Mouse (Mus musculus): ENCODE measurements around the gene Olfr44. TPM values are rescaled to one million over a fixed set of nuclear protein-coding genes. Genes with fewer than 3 reads are reported as not detected.

The Olfr44 gene
- polyA plus RNA-seq (2012; rRNA removed): not detected in 2 replicates

- Histone ChIP-seq H3K27me3 (ENCODE audit: control insufficient read depth, insufficient read depth, low read length) (no peaks in the 10 kb centered on the region), H3K36me3 (ENCODE audit: control insufficient read depth, insufficient read depth, low read length) (no peaks in the 10 kb centered on the region), H3K27ac (ENCODE audit: insufficient read depth, low read depth, low read length) (no peak within 1 kb of the TSS), H3K4me3 (ENCODE audit: low read depth, low read length) (no peak within 1 kb of the TSS), H3K4me1 (ENCODE audit: control insufficient read depth, insufficient read depth, insufficient read length, low read length) (no peaks in the 10 kb centered on the region)
- WGBS: 88% methylated on average over 2 of the region's 2 CpGs
- no peak for TF ChIP-seq CTCF (IDR thresholded peaks at IDR 0.05; ENCODE audit: extremely low read depth, insufficient read length, insufficient replicate concordance, low read depth, low read length)
- TF ChIP-seq POLR2A (IDR thresholded peaks at IDR 0.05; ENCODE audit: low read depth, low read length): no peak
Observed at GRCm38 (mm10) chr9:39493895-39494294, at the start of gene Olfr44. Olfr44 (minus strand) TSS chr9:39493995.

- no peaks in the 10 kb centered on the region for H3K36me3 ChIP-seq (ENCODE audit: control insufficient read depth, insufficient read depth, low read length)
- H3K27me3 ChIP-seq (ENCODE audit: control insufficient read depth, insufficient read depth, low read length): no peaks in the 10 kb centered on the region
- 93% methylated on average over 1 of the region's 1 CpGs for WGBS
- no peak overlapping the region for H3K27ac ChIP-seq (ENCODE audit: insufficient read depth, low read depth, low read length)
- no peak overlapping the region for H3K4me3 ChIP-seq (ENCODE audit: low read depth, low read length)
- no peak for TF ChIP-seq CTCF (IDR thresholded peaks at IDR 0.05; ENCODE audit: extremely low read depth, insufficient read length, insufficient replicate concordance, low read depth, low read length)
- no peak for TF ChIP-seq POLR2A (IDR thresholded peaks at IDR 0.05; ENCODE audit: low read depth, low read length)
- H3K4me1 ChIP-seq (ENCODE audit: control insufficient read depth, insufficient read depth, insufficient read length, low read length): no peaks in the 10 kb centered on the region
Observed at GRCm38 (mm10) chr9:39523616-39524285, 30.0 kb upstream of the Olfr44 start.

DNA sequence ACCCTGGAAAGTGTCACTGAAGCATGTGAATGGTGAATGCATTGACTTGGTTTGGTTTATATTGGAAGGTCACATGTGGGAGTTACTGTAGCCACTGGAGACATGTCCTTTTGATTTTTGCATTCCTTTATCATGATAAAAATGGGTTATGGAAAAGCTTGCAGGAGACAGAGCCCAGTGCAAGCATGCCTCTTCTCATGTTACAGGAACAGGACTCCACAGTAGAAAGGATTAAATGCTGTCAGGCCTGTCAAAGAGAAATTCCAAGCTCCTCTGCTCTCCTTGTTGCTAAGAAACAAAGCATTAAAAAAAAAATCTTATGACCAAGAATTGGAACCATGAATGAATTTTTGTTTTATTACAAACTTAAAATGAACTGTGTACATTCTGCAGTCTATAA, 24.8 kb upstream of the Olfr44 start:
- H3K27ac ChIP-seq (ENCODE audit: insufficient read depth, low read depth, low read length): no peak overlapping the region
- H3K4me1 ChIP-seq (ENCODE audit: control insufficient read depth, insufficient read depth, insufficient read length, low read length): no peaks in the 10 kb centered on the region
- H3K4me3 ChIP-seq (ENCODE audit: low read depth, low read length): no peak overlapping the region
- H3K36me3 ChIP-seq (ENCODE audit: control insufficient read depth, insufficient read depth, low read length): no peaks in the 10 kb centered on the region
- no peak for TF ChIP-seq CTCF (IDR thresholded peaks at IDR 0.05; ENCODE audit: extremely low read depth, insufficient read length, insufficient replicate concordance, low read depth, low read length)
- H3K27me3 ChIP-seq (ENCODE audit: control insufficient read depth, insufficient read depth, low read length): no peaks in the 10 kb centered on the region

- WGBS: 51% methylated on average over 3 of the region's 3 CpGs
- Histone ChIP-seq H3K27me3 (ENCODE audit: control insufficient read depth, insufficient read depth, low read length) (no peaks in the 10 kb centered on the region), H3K4me3 (ENCODE audit: low read depth, low read length) (no peak within 1 kb of the TSS), H3K4me1 (ENCODE audit: control insufficient read depth, insufficient read depth, insufficient read length, low read length) (no peaks in the 10 kb centered on the region), H3K27ac (ENCODE audit: insufficient read depth, low read depth, low read length) (no peak within 1 kb of the TSS), H3K36me3 (ENCODE audit: control insufficient read depth, insufficient read depth, low read length) (no peaks in the 10 kb centered on the region)
- no peak for TF ChIP-seq POLR2A (IDR thresholded peaks at IDR 0.05; ENCODE audit: low read depth, low read length)
Observed at GRCm38 (mm10) chr9:39515531-39515930, 21.7 kb upstream of the Olfr44 start, which contains the start of gene Olfr957. Olfr957 (minus strand) TSS chr9:39515809.

GRCm38 (mm10) chr9:39509412-39509811, 15.6 kb upstream of the Olfr44 start:
- Histone ChIP-seq H3K27me3 (ENCODE audit: control insufficient read depth, insufficient read depth, low read length) (no peaks in the 10 kb centered on the region), H3K27ac (ENCODE audit: insufficient read depth, low read depth, low read length) (no peak overlapping the region), H3K36me3 (ENCODE audit: control insufficient read depth, insufficient read depth, low read length) (no peaks in the 10 kb centered on the region), H3K4me1 (ENCODE audit: control insufficient read depth, insufficient read depth, insufficient read length, low read length) (no peaks in the 10 kb centered on the region), H3K4me3 (ENCODE audit: low read depth, low read length) (no peak overlapping the region)
- WGBS: 83% methylated on average over 9 of the region's 9 CpGs
- no peak for TF ChIP-seq CTCF (IDR thresholded peaks at IDR 0.05; ENCODE audit: extremely low read depth, insufficient read length, insufficient replicate concordance, low read depth, low read length)
- TF ChIP-seq POLR2A (IDR thresholded peaks at IDR 0.05; ENCODE audit: low read depth, low read length): no peak

DNA sequence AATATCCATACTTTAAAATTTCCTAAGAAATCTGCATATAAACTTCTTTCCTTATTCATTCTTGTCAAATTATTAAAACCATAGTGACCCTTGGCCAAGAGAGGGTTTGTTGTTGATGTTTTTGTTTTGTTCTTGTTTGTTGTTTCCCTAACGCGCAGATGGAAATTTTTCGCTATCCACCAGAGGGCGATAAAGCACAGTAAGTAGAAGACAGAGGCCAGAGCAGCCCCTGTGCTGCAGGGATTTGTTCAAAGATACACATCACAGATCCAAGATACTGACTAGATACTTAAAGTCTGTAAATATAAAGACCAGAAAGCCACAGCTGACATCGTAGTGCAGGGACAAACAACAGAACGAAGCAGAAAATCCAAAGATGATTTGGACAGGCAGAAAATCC, 15.2 kb upstream of the Olfr44 start:
- TF ChIP-seq POLR2A (IDR thresholded peaks at IDR 0.05; ENCODE audit: low read depth, low read length) (no peak), CTCF (IDR thresholded peaks at IDR 0.05; ENCODE audit: extremely low read depth, insufficient read length, insufficient replicate concordance, low read depth, low read length) (no peak)
- 9% methylated on average over 6 of the region's 6 CpGs for WGBS
- H3K4me3 ChIP-seq (ENCODE audit: low read depth, low read length): no peak overlapping the region
- no peaks in the 10 kb centered on the region for H3K36me3 ChIP-seq (ENCODE audit: control insufficient read depth, insufficient read depth, low read length)
- H3K27ac ChIP-seq (ENCODE audit: insufficient read depth, low read depth, low read length): no peak overlapping the region
- H3K4me1 ChIP-seq (ENCODE audit: control insufficient read depth, insufficient read depth, insufficient read length, low read length): no peaks in the 10 kb centered on the region
- no peaks in the 10 kb centered on the region for H3K27me3 ChIP-seq (ENCODE audit: control insufficient read depth, insufficient read depth, low read length)

- Histone ChIP-seq H3K27ac (ENCODE audit: insufficient read depth, low read depth, low read length) (no peak within 1 kb of the TSS), H3K27me3 (ENCODE audit: control insufficient read depth, insufficient read depth, low read length) (no peaks in the 10 kb centered on the region), H3K36me3 (ENCODE audit: control insufficient read depth, insufficient read depth, low read length) (no peaks in the 10 kb centered on the region), H3K4me3 (ENCODE audit: low read depth, low read length) (no peak within 1 kb of the TSS), H3K4me1 (ENCODE audit: control insufficient read depth, insufficient read depth, insufficient read length, low read length) (no peaks in the 10 kb centered on the region)
- 38% methylated on average over 1 of the region's 1 CpGs for WGBS
- TF ChIP-seq CTCF (IDR thresholded peaks at IDR 0.05; ENCODE audit: extremely low read depth, insufficient read length, insufficient replicate concordance, low read depth, low read length): no peak
- TF ChIP-seq POLR2A (IDR thresholded peaks at IDR 0.05; ENCODE audit: low read depth, low read length): no peak
Observed at GRCm38 (mm10) chr9:39471844-39472243, 22.0 kb downstream of the Olfr44 start, which contains the start of gene Olfr955. Olfr955 (minus strand) TSS chr9:39471944.
